13 mouse cellular contexts compared by ENCODE assay signal in genomic region chr11:108928096-108928495, GRCm38 (mm10). TPM values are rescaled to one million over a fixed set of nuclear protein-coding genes. Genes with fewer than 3 reads are reported as not detected.
DNase-seq lines count a peak whose midpoint lies in the region; ATAC-seq and TF ChIP-seq lines count a peak whose summit lies in the region.
"Had no signal": no experiment of that assay in that cellular context is flagged by ENCODE, and none has a peak within 500 bp of the region (broad histone marks: within the 10 kb centered on the region; RNA-seq: fewer than 3 reads in every experiment).

No protein-coding gene starts in this region.

- peak overlapping the region; percentile 17; the same call in 1 of the 2 replicates for H3K4me2 ChIP-seq in CH12.LX (ENCODE audit: insufficient read depth, low read depth, poor library complexity, severe bottlenecking)
- peak overlapping the region; percentile 25 for H3K4me2 ChIP-seq in hindbrain, embryonic 11.5 days (replicated peaks; ENCODE audit: low read depth, low read length)
- H3K4me2 ChIP-seq: stomach, embryonic 15.5 days had no signal

- H3K27me3 ChIP-seq in CH12.LX (replicated peaks) = no peaks in the 10 kb centered on the region
- 0 out of 2 replicates have a peak, but pooled peaks cover 2% of the 10 kb centered on the region for H3K27me3 ChIP-seq in hindbrain, embryonic 11.5 days (ENCODE audit: control insufficient read depth, insufficient read depth, low read length)
- peaks cover 12% of the 10 kb centered on the region for H3K27me3 ChIP-seq in midbrain, embryonic 10.5 days (ENCODE audit: low read depth, poor library complexity, severe bottlenecking)
- H3K27me3 ChIP-seq: stomach, embryonic 15.5 days had no signal

- H3K36me3 ChIP-seq in CH12.LX (replicated peaks in 1 of 2; ENCODE audit: control insufficient read depth in 1 of 2, insufficient read depth in 1 of 2, low read length in 1 of 2) = peaks cover 10 to 87% of the 10 kb centered on the region in 2 experiments
- H3K36me3 ChIP-seq in hindbrain, embryonic 11.5 days (ENCODE audit: control insufficient read depth, insufficient read depth, low read length) = peaks cover 14% of the 10 kb centered on the region
- peaks cover 95% of the 10 kb centered on the region for H3K36me3 ChIP-seq in midbrain, embryonic 10.5 days

- no peak for DNase-seq in CH12.LX (ENCODE audit: extremely low read depth)
- peak; percentile 54 for DNase-seq in brain, embryonic 14.5 days (ENCODE audit: low read depth)
- no peak for DNase-seq in hindbrain, embryonic 11.5 days (ENCODE audit: low spot score)
- DNase-seq in midbrain, embryonic 10.5 days (ENCODE audit: low spot score) = no peak
- no peak for DNase-seq in gastrocnemius, adult 18-20 months (ENCODE audit: low spot score)
- no peak for DNase-seq in urinary bladder, adult 18-20 months (ENCODE audit: low spot score in 2 of 2)
- DNase-seq in B cell, adult 2 months = no peak
- DNase-seq: gastrocnemius, postnatal 14 days; kidney, postnatal 25 days had no signal

- H3K4me1 ChIP-seq in CH12.LX (ENCODE audit: control insufficient read depth in 1 of 2, insufficient read depth in 2 of 2) = peaks cover 33 to 83% of the 10 kb centered on the region in 2 experiments
- H3K4me1 ChIP-seq in hindbrain, embryonic 11.5 days (replicated peaks; ENCODE audit: control insufficient read depth, insufficient read depth, low read length) = peaks cover 28% of the 10 kb centered on the region
- peaks cover 100% of the 10 kb centered on the region for H3K4me1 ChIP-seq in midbrain, embryonic 10.5 days

- WGBS in hindbrain, embryonic 11.5 days = 33% methylated on average over 8 of the region's 8 CpGs
- 22% methylated on average over 8 of the region's 8 CpGs for WGBS in midbrain, embryonic 10.5 days

- in situ Hi-C loops in CH12.LX (cut with MboI; ENCODE audit: low pct_ligation_motif_present, low pct_unique_long_range_greater_than_20kb, low sequenced_read_pairs) = loop anchor here (10.0 kb wide), 1 partner anchor 473 kb away; no protein-coding TSS in a partner anchor

- H3K9me3 ChIP-seq in CH12.LX (replicated peaks; ENCODE audit: low read length) = no peaks in the 10 kb centered on the region
- no peaks in the 10 kb centered on the region for H3K9me3 ChIP-seq in hindbrain, embryonic 11.5 days (ENCODE audit: control insufficient read depth, low read length)
- peaks cover 6% of the 10 kb centered on the region; the same call in 1 of the 2 replicates for H3K9me3 ChIP-seq in midbrain, embryonic 10.5 days (replicated peaks)
- H3K9me3 ChIP-seq: stomach, embryonic 15.5 days had no signal

- TF ChIP-seq EP300 in CH12.LX (IDR thresholded peaks at IDR 0.05; ENCODE audit: low read length) = no peak

- dilution Hi-C loops in CH12.LX (cut with MboI; ENCODE audit: extremely low pct_ligation_motif_present, extremely low pct_unique_long_range_greater_than_20kb, low sequenced_read_pairs) = no loop called here

- no peak for ATAC-seq in hindbrain, embryonic 11.5 days (ENCODE audit: low FRiP score)
- no peak for ATAC-seq in monocyte, adult 5-6 weeks (replicated peaks; ENCODE audit: insufficient number of reproducible peaks, low FRiP score, low TSS enrichment, poor library complexity, severe bottlenecking)

- H3K27ac ChIP-seq in CH12.LX (ENCODE audit: insufficient read depth, low read depth) = peak overlapping the region; percentile 25; the same call in 1 of the 2 replicates
- H3K27ac ChIP-seq in hindbrain, embryonic 11.5 days (ENCODE audit: low read depth, low read length) = 0 out of 2 replicates have a peak overlapping the region, but pooled peaks have one; percentile 44
- peak overlapping the region; percentile 80 for H3K27ac ChIP-seq in midbrain, embryonic 10.5 days (replicated peaks)
- H3K27ac ChIP-seq: macrophage; stomach, embryonic 15.5 days had no signal

- no peak overlapping the region for H3K4me3 ChIP-seq in CH12.LX (replicated peaks in 1 of 3; ENCODE audit: low read depth in 2 of 3, low read length in 2 of 3, poor library complexity in 1 of 3)
- 0 out of 2 replicates have a peak overlapping the region, but pooled peaks have one; percentile 3 for H3K4me3 ChIP-seq in hindbrain, embryonic 11.5 days (ENCODE audit: low read depth, low read length)
- H3K4me3 ChIP-seq in midbrain, embryonic 10.5 days = peak overlapping the region; percentile 89
- H3K4me3 ChIP-seq: erythroblast, embryonic 14.5 days; stomach, embryonic 15.5 days had no signal

- no peak for TF ChIP-seq RAD21 in CH12.LX (IDR thresholded peaks at IDR 0.05; ENCODE audit: low read depth, low read length)

- TF ChIP-seq CTCF in CH12.LX (conservative IDR thresholded peaks at IDR 0.05 in 1 of 2, IDR thresholded peaks at IDR 0.05 in 1 of 2; ENCODE audit: low read depth in 2 of 2, low read length in 2 of 2) = no peak
- no peak for TF ChIP-seq CTCF in brain, embryonic 14.5 days (IDR thresholded peaks at IDR 0.05; ENCODE audit: borderline replicate concordance, extremely low read depth, insufficient read depth, insufficient read length)

- H3K9ac ChIP-seq in CH12.LX (ENCODE audit: insufficient read depth, low read depth) = no peak overlapping the region; the same call in 1 of the 2 replicates
- H3K9ac ChIP-seq in hindbrain, embryonic 11.5 days (ENCODE audit: low read depth, low read length) = no peak overlapping the region
- H3K9ac ChIP-seq: stomach, embryonic 15.5 days had no signal

- TF ChIP-seq POLR2A in CH12.LX (IDR thresholded peaks at IDR 0.05; ENCODE audit: low read depth, low read length) = no peak
- no peak for TF ChIP-seq POLR2A in brain, embryonic 14.5 days (IDR thresholded peaks at IDR 0.05; ENCODE audit: borderline replicate concordance, extremely low read depth, insufficient read depth, insufficient read length, poor library complexity, severe bottlenecking)

- H3K79me2 ChIP-seq in CH12.LX (replicated peaks; ENCODE audit: control insufficient read depth, extremely low read depth, insufficient read depth, poor library complexity, severe bottlenecking) = peaks cover 10% of the 10 kb centered on the region; the same call in 1 of the 2 replicates

TF ChIP-seq in CH12.LX, 34 proteins besides CTCF, POLR2A, EP300 and RAD21:
- TF ChIP-seq CHD1 (IDR thresholded peaks at IDR 0.05; ENCODE audit: low read depth, low read length) (no peak), ELF1 (IDR thresholded peaks at IDR 0.05; ENCODE audit: low read depth, low read length) (no peak), NRF1 (IDR thresholded peaks at IDR 0.05; ENCODE audit: low read depth, low read length) (no peak), TCF12 (IDR thresholded peaks at IDR 0.05; ENCODE audit: low read depth, low read length) (no peak), RCOR1 (conservative IDR thresholded peaks at IDR 0.05; ENCODE audit: low read depth, low read length) (no peak), USF1 (IDR thresholded peaks at IDR 0.05; ENCODE audit: low read depth, low read length) (no peak), POLR2AphosphoS2 (IDR thresholded peaks at IDR 0.05; ENCODE audit: low read depth, low read length) (no peak), MAFK (IDR thresholded peaks at IDR 0.05; ENCODE audit: insufficient replicate concordance, low read length) (no peak), CHD2 (IDR thresholded peaks at IDR 0.05; ENCODE audit: low read length) (no peak), MYC (IDR thresholded peaks at IDR 0.05; ENCODE audit: low read depth, low read length) (no peak), USF2 (conservative IDR thresholded peaks at IDR 0.05; ENCODE audit: low read depth, low read length) (no peak), MAZ (IDR thresholded peaks at IDR 0.05; ENCODE audit: low read depth, low read length) (no peak), SMC3 (IDR thresholded peaks at IDR 0.05; ENCODE audit: low read depth, low read length) (no peak), HCFC1 (IDR thresholded peaks at IDR 0.05; ENCODE audit: low read depth, low read length) (no peak), KAT2A (IDR thresholded peaks at IDR 0.05; ENCODE audit: insufficient replicate concordance, low read length) (no peak)

RNA-seq across cellular contexts. Expression of gene Axin2, which starts 7.9 kb away (rescaled TPM):
- total RNA-seq in CH12.LX (2012; rRNA removed) = 16.6 TPM in 2 replicates
- total RNA-seq in CH12.LX (2014; rRNA removed) = 12.9 and 14.2 TPM in 2 replicates
- 27.1 and 29.9 TPM in 2 replicates for polyA plus RNA-seq in CH12.LX (2012; ENCODE audit: insufficient read length, low read depth)
- 32.4 and 42.2 TPM in 2 replicates for polyA plus RNA-seq in brain, embryonic 14.5 days (2012; rRNA removed)
- 20.1 and 26.5 TPM in 2 replicates for polyA plus RNA-seq in hindbrain, embryonic 11.5 days (2014; fragmentation: Nextera tagmentation; extraction: Ambion mirVana)
- 17.5 and 17.6 TPM in 2 replicates for polyA plus RNA-seq in midbrain, embryonic 10.5 days (2016; fragmentation: Nextera tagmentation; extraction: Ambion mirVana)
- 1.5 to 5.5 TPM (median 2.2 TPM) in 3 replicates for total RNA-seq in monocyte, adult 5-6 weeks (2017)
- total RNA-seq in gastrocnemius, adult 18-20 months (2021) = 1 to 10 TPM; 5.4 to 9.6 TPM
- polyA plus RNA-seq: macrophage had no signal

Comparison
In these comparisons a context has a peak if more than half of its experiments do, and no peak if none do; other contexts are left out.
1. H3K27ac ChIP-seq: peak in every context shown above with its lines; median percentile 80 in midbrain, embryonic 10.5 days; 44 in hindbrain, embryonic 11.5 days; 25 in CH12.LX.
2. H3K4me3 ChIP-seq: peak in hindbrain, embryonic 11.5 days (single experiment) and midbrain, embryonic 10.5 days (single experiment); none in CH12.LX (0 of 3).